Mouse (Mus musculus) cerebellum, adult 2 months (tissue): Measurements from ENCODE around the gene Sohlh2. TPM values are rescaled to one million over a fixed set of nuclear protein-coding genes. Genes with fewer than 3 reads are reported as not detected.
"Not testable (repeated sequence)": the region's sequence is repeated elsewhere in the genome, so short reads cannot be mapped to it uniquely, and the experiment has no call there.

ENCODE experiments used
- DNase-seq, 2 experiments: peaks; one replicate each; pipeline ENCODE4 v3.0.0; 2021
- H3K27ac ChIP-seq: fragments of 200-500 bp; 2 replicates; pipeline ENCODE4 v1.5.1; 2012; ENCODE audit warnings: low read length, control low read depth, inconsistent platforms; ENCODE audit not compliant: insufficient read depth
- H3K27me3 ChIP-seq: fragments of 200-500 bp; 2 replicates; pipeline ENCODE4 v1.6.1; 2012; ENCODE audit warnings: inconsistent platforms, mild to moderate bottlenecking, low read length, moderate library complexity; ENCODE audit not compliant: control insufficient read depth, insufficient read depth
- H3K4me1 ChIP-seq: fragments of 200-500 bp; 2 replicates; pipeline ENCODE4 v1.6.1; 2011; ENCODE audit warnings: low read length; ENCODE audit not compliant: control insufficient read depth, insufficient read depth
- H3K4me3 ChIP-seq: fragments of 200-500 bp; replicated peaks from 2 replicates; pipeline ENCODE3; 2011; ENCODE audit warnings: mild to moderate bottlenecking, low read depth, low read length, control low read depth; ENCODE audit not compliant: insufficient read depth
- CTCF ChIP-seq: fragments of 200-500 bp; IDR thresholded peaks from 2 replicates; pipeline ENCODE4 v1.5.1; 2011; ENCODE audit warnings: low read depth, mild to moderate bottlenecking, control low read depth, low read length, moderate library complexity, borderline replicate concordance; ENCODE audit not compliant: insufficient read depth
- POLR2A ChIP-seq: fragments of 200-500 bp; IDR thresholded peaks from 2 replicates; pipeline ENCODE4 v1.6.1; 2011; ENCODE audit warnings: low read length, control low read depth, borderline replicate concordance; ENCODE audit not compliant: insufficient read depth
- WGBS: fragments of 180-500 bp; shearing (Covaris S2); methylation state at CpG from one replicate; pipeline ENCODE4 v1.1.7; 2018; 5-methylcytosine and 5-hydroxymethylcytosine counted together
- polyA plus RNA-seq: library from polyadenylated mRNA; depleted of rRNA; stranded (reverse); fragments of >200 nt; gene quantifications from 2 replicates; pipeline ENCODE4 v1.2.3, GENCODE M21; 2012

Gene Sohlh2
- polyA plus RNA-seq, 1 experiment: not detected

- no peaks in the 10 kb centered on the region for H3K27me3 ChIP-seq
- no peak overlapping the region for H3K27ac ChIP-seq
- H3K4me3 ChIP-seq: no peak overlapping the region
- DNase-seq: no peak
- H3K4me1 ChIP-seq: no peaks in the 10 kb centered on the region
- WGBS: 93% methylated on average over 4 of the region's 4 CpGs
- TF ChIP-seq POLR2A (no peak), CTCF (no peak)
These were observed 9.8 kb downstream of the Sohlh2 start for GRCm38 (mm10) chr3:55191668-55192067.

DNA sequence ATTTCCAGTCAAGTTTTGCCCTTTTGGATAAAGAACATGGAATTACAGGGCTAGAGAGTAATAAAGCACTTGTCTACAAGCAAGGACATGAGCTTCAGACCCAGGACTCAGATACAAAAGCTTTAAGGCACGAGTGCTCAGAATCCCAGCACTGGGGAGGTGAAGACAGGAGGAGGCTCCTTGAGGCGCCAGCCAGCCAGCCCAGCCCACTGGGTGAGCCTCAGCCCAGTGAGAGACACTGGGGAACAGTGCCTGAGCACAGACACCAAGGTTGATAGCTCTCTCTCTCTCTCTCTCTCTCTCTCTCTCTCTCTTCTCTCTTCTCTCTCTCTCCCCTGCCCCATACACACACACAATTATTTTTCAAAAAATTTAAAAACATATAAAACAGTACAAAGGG lies 11.5 kb downstream of the Sohlh2 start:
- Histone ChIP-seq H3K27me3 (no peaks in the 10 kb centered on the region), H3K4me1 (no peaks in the 10 kb centered on the region), H3K27ac (no peak overlapping the region), H3K4me3 (no peak overlapping the region)
- 74% methylated on average over 2 of the region's 2 CpGs for WGBS
- TF ChIP-seq POLR2A (no peak), CTCF (no peak)
- no peak for DNase-seq

DNA sequence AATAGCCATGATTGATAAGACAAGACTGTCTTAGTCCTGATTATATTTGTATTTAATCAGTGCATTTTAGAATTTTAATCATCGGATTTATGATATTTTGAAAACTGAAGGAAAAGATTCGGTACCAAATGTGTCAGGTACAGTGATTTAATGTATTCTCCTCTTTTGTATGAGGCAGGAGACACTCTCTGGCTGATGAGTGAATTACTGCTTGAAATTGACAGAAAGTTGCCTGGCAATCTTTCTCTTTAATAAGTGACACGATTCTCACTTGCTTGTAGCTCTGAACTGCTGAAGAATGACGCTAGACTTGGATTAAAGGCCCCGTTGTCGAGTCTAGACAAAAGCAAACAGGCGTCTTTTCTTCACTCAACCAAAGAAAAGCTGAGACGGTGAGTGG lies 13.0 kb downstream of the Sohlh2 start:
- Histone ChIP-seq H3K27ac (no peak overlapping the region), H3K4me1 (no peaks in the 10 kb centered on the region), H3K4me3 (no peak overlapping the region), H3K27me3 (no peaks in the 10 kb centered on the region)
- TF ChIP-seq CTCF (no peak), POLR2A (no peak)
- WGBS: 53% methylated on average over 8 of the region's 8 CpGs
- DNase-seq: no peak

DNA sequence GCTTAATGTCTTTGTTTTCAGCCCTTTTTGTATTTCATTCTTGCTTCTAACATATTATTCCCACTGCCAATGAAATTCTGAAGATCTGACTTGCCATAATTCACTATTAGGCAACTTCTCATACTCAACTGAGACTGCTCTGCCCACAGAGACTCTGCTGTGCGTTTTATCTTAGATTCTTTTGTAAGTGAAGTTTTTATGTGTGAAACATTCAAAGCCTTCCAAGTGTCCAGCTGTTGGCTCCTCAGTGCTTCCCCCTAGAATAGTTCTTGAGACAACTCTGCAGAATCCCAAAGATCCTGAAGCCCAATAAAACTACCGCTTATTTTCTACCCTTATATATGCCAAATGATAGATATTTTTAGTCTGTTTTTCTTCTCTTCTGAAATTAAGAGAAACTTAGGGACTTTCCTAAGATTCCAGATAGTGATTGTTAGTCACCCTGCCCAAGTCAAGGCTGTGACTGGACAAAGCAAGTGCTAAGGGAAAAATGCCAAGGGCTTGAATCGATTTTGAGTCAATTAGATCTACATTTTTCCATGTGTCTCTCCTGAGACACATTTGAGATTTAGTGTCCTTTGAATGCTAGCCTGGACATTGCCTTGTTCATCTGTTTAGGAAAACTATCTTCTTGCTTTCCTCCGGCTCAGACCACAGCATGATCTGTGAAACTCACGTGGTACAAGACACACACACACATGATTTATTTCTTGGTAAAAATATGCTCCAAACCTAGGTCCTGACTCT lies 13.9 kb downstream of the Sohlh2 start:
- no peak for DNase-seq
- TF ChIP-seq POLR2A (no peak), CTCF (no peak)
- no peaks in the 10 kb centered on the region for H3K4me1 ChIP-seq
- no peak overlapping the region for H3K27ac ChIP-seq
- H3K27me3 ChIP-seq: no peaks in the 10 kb centered on the region
- H3K4me3 ChIP-seq: no peak overlapping the region
- WGBS: 49% methylated on average over 5 of the region's 5 CpGs

DNA sequence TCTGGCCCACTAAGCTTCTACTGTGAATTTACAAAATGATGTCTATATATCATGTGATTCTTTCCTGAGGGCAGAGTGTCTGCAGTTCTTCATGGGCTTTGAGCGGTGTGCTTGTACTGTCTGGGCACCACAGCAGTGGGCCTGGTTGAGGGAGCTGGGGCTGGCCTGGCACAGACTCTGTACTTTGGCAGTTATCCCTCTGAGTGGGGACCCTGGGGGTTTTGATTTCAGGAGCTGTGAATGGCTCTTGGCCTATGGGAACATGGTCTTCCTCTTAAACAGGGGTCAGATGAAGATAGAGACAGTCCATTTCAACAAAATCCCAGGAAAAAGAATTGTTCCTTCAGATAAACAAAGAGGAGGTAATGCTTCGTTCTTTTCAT lies 14.5 kb downstream of the Sohlh2 start:
- WGBS: 48% methylated on average over 2 of the region's 2 CpGs
- Histone ChIP-seq H3K4me3 (no peak overlapping the region), H3K27ac (no peak overlapping the region), H3K4me1 (no peaks in the 10 kb centered on the region), H3K27me3 (no peaks in the 10 kb centered on the region)
- TF ChIP-seq POLR2A (no peak), CTCF (no peak)
- no peak for DNase-seq

- not testable (repeated sequence) for H3K4me3 ChIP-seq, H3K4me1 ChIP-seq, H3K27ac ChIP-seq, H3K27me3 ChIP-seq, DNase-seq
- 92% methylated on average over 11 of the region's 11 CpGs for WGBS
These were observed 21.8 kb downstream of the Sohlh2 start for GRCm38 (mm10) chr3:55203621-55204020.

GRCm38 (mm10) chr3:55206413-55206812 lies 24.6 kb downstream of the Sohlh2 start:
- no peak for DNase-seq
- 99% methylated on average over 2 of the region's 2 CpGs for WGBS
- no peak overlapping the region for H3K4me3 ChIP-seq

DNA sequence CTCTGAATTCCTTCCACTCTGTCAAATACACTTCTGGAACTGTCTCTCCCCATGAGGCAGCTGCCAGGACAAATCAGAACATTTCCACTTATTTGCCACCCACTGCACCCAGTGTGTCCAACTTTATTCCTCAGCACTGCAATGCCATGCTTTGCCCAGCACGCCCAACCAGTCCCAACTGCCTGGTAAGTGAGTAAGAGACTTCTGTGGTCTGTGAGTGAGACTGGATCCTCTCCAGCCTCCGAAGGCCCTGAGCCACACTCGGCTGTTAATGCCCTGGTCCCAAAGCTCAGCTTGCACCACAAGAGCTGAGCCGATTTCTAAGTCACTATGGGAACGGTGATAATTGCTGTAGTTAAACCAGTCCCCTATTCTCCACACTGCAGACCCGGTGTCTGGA lies 25.8 kb downstream of the Sohlh2 start:
- Histone ChIP-seq H3K4me1 (no peaks in the 10 kb centered on the region), H3K27ac (no peak overlapping the region), H3K27me3 (no peaks in the 10 kb centered on the region), H3K4me3 (no peak overlapping the region)
- no peak for DNase-seq
- 21% methylated on average over 6 of the region's 6 CpGs for WGBS
- TF ChIP-seq POLR2A (no peak), CTCF (no peak)

More at GRCm38 (mm10) chr3:55206413-55206812, 24.6 kb downstream of the Sohlh2 start:
- Histone ChIP-seq H3K27ac (no peak overlapping the region), H3K4me1 (no peaks in the 10 kb centered on the region), H3K27me3 (no peaks in the 10 kb centered on the region)
- TF ChIP-seq POLR2A (no peak), CTCF (0 out of 2 replicates have a peak, but pooled peaks have one; percentile 4)
